Mouse (Mus musculus) brain, embryonic 14.5 days (tissue): ENCODE results near the gene Rsc1a1. TPM values are rescaled to one million over a fixed set of nuclear protein-coding genes. Genes with fewer than 3 reads are reported as not detected.

Source experiments
- DNase-seq: peaks from one replicate; pipeline ENCODE4 v3.0.0-alpha.2; 2011; ENCODE audit warnings: low read depth
- CTCF ChIP-seq: fragments of 200-500 bp; IDR thresholded peaks from 2 replicates; pipeline ENCODE4 v1.5.1; 2012; ENCODE audit warnings: inconsistent platforms, mild to moderate bottlenecking, moderate library complexity, borderline replicate concordance; ENCODE audit not compliant: insufficient read depth, insufficient read length; ENCODE audit errors: extremely low read depth
- POLR2A ChIP-seq: fragments of 200-500 bp; IDR thresholded peaks from 2 replicates; pipeline ENCODE4 v1.6.1; 2012; ENCODE audit warnings: mild to moderate bottlenecking, inconsistent platforms, borderline replicate concordance; ENCODE audit not compliant: poor library complexity, insufficient read depth, insufficient read length, severe bottlenecking; ENCODE audit errors: extremely low read depth
- polyA plus RNA-seq: library from polyadenylated mRNA; depleted of rRNA; stranded (reverse); fragments of >200 nt; gene quantifications from 2 replicates; pipeline ENCODE4 v1.2.3, GENCODE M21; 2012

Gene Rsc1a1
- polyA plus RNA-seq, 1 experiment = 6.7 TPM

DNA sequence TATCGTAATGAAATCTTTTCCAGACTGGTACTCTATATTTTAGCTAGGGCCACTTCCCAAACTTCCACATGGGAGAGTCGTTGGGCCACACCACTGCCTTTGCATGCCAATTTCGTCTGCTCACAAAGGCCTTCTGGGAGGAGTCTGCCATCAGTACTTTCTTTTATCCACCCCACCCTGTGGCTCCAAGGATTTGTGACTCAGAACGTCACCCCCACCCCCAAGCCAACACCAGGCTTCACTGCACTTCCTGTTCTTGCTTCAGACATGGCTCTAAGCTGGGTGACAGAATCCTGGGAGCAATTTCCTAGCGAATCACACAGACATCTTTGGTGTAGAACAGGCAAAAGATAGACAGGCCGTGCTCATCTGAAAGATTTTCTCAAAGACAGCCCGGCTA, 3.6 kb downstream of the Rsc1a1 start:
- TF ChIP-seq POLR2A = no peak
- TF ChIP-seq CTCF = no peak

DNA sequence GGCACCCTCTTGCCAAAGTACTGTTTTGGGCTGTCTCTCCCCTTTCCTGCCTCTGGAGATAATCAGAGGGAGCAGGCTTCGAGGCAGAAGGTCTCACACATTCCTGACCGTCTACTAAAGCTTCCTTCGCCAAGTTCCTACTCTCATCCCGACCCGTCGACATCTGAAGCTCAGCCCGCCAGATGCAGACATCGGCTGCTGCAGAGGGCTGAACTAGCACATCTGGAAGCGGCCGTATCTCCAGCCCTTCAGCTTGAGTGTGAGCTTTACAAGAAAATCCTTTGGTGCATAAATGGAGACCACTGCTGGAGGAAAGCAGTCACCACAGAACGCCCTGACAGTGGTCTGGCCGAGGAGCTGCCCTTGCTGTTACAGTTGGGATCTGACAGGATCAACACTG, 4.5 kb downstream of the Rsc1a1 start:
- TF ChIP-seq POLR2A (no peak), CTCF (no peak)
- DNase-seq = no peak

More for the DNA sequence above, 3.6 kb downstream of the Rsc1a1 start:
- peak; percentile 6 for DNase-seq

- no peak for DNase-seq
- TF ChIP-seq CTCF (no peak), POLR2A (no peak)
These were observed 6.4 kb downstream of the Rsc1a1 start for GRCm38 (mm10) chr4:141679016-141679415.

DNA sequence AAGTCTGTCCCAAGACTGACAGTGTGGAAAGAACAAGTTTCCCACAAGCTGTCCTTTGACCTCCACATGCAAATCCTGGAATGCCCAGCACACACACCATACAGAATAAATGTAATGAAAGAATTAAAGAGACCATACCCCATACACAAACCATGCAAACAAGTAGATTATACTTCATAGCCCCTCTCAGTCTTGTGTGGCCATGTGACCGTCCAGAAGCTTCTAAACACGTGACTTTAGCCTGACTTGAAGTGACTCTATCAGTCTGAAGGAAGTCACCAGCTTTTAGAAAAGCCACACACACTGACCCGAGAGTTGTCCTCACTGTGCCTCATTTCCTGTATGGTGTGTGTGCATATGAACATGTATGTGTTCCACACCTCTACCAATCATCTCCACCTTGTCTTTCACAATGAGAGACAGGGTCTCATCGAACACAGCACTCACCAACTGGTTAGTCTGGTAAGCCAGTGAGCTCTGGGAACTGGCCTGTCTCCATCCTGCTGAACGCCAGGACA, 8.9 kb downstream of the Rsc1a1 start:
- TF ChIP-seq CTCF (no peak), POLR2A (no peak)
- no peak for DNase-seq

- no peak for TF ChIP-seq POLR2A
- no peak for TF ChIP-seq CTCF
- no peak for DNase-seq
These were observed 13.1 kb downstream of the Rsc1a1 start for GRCm38 (mm10) chr4:141672325-141672724.

DNA sequence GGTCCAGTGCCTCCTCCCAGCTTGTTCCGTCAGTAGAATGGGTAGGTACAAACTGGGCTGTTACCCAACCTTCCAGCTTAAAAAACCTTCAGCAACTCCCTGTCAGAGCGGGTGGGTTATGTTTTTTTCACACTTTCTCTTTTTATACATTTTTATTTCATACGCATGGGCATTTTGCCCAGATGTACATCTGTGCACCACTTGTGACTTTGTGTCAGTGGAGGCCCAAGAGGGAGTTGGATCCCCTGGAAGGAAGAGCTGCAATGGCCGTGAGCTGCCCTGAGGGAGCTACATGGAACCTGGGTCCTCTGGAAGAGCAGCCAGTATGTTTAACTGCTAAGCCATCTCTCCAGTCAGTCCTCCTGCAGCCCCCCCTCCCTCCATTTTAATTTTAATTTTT, 14.0 kb downstream of the Rsc1a1 start:
- DNase-seq = peak; percentile 8
- no peak for TF ChIP-seq POLR2A
- TF ChIP-seq CTCF = no peak

GRCm38 (mm10) chr4:141669898-141670712, 15.3 kb downstream of the Rsc1a1 start:
- DNase-seq = no peak
- TF ChIP-seq POLR2A (no peak), CTCF (no peak)

DNA sequence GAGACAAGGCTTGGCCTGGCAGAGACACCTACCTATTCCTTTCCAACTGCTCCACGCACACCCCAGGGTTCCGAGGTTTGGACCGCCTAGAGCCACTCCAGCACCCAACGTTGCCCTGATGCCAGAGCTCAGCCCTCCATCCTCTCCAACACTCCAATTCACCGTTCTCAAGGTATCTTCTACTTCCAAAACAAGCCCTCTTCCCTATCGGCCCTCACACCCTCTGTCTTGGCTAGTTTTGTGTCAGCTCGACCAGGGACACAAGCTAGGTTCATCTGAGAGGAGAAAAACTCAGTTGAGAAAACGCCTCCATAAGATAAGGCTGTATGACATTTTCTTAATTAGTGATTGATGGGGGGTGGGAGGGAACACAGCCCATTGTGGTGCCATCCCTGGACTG, 20.6 kb downstream of the Rsc1a1 start, which contains the start of gene Plekhm2:
Plekhm2 (minus strand) TSS at position 101 of the 400 bp plus-strand sequence.
- DNase-seq = no peak

GRCm38 (mm10) chr4:141664011-141664745, 21.2 kb downstream of the Rsc1a1 start:
- peak; percentile 80 for DNase-seq
- TF ChIP-seq CTCF = no peak
- peak; percentile 74 for TF ChIP-seq POLR2A

More for the DNA sequence above, 20.6 kb downstream of the Rsc1a1 start, which contains the start of gene Plekhm2:
- no peak for TF ChIP-seq CTCF

- TF ChIP-seq CTCF (no peak), POLR2A (no peak)
- peak; percentile 36 for DNase-seq
These were observed 22.1 kb downstream of the Rsc1a1 start for GRCm38 (mm10) chr4:141663122-141663931.

GRCm38 (mm10) chr4:141660884-141661283, 24.5 kb downstream of the Rsc1a1 start:
- TF ChIP-seq CTCF (no peak), POLR2A (no peak)
- DNase-seq = no peak

DNA sequence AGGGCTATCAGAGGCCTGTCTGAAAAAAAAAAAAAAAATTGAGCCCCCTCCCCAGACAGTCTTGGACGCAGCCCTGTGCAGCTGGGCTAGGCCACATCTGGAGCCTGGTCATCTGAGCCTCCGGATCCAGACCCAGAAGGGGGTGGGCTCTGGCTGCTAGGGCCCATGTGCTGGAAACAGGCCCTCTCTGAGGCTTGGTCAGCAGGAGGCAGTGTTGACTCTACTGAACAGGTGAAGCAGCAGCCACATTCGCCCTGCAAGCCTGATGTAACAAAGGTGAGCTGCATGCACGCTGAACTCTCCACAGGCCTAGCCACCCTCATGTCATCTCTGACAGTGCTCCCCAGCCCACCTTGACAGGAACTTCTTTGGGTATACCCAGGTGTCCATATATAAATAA, 25.7 kb downstream of the Rsc1a1 start:
- DNase-seq = no peak
- TF ChIP-seq CTCF (no peak), POLR2A (no peak)
